In the genomic region with DNA sequence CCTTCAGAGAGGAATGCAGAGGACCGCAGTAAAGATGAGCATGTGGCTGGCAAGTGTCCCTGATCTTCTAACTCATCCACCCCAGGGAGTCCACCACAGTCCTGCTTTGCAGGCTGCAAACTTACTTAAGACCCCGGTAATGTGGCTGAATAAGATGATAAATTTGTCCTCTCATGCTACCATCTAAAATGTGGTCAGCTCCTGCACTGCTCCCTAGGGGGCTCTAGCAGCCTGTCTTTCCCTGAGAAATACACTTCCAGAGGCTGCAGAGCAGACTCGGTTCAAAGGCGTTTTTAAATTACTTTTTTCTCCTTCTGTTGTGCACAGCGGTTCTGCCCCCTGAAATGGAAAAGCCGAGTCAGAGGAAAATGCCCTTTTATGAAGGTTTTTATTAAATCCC, we compare ENCODE assay signal across 8 mouse cellular contexts. TPM values are rescaled to one million over a fixed set of nuclear protein-coding genes. Genes with fewer than 3 reads are reported as not detected.
A peak's percentile ranks its signal among the peaks of the same experiment; 100 is the strongest.
DNase-seq lines count a peak whose midpoint lies in the region; ATAC-seq lines count a peak whose summit lies in the region.

No protein-coding gene starts in this region.

- no peaks in the 10 kb centered on the region for H3K4me1 ChIP-seq in lung, embryonic 16.5 days (replicated peaks; ENCODE audit: control insufficient read depth, insufficient read depth, low read length)

- ATAC-seq in lung, embryonic 16.5 days (ENCODE audit: low read depth), result peak; percentile 58

- intact Hi-C loops in heart, postnatal 10 days (cut with DNase I), result loop anchor here (10.0 kb wide), 2 partner anchors 404 to 484 kb away; no protein-coding TSS in a partner anchor
- intact Hi-C loops in heart, postnatal 36 days (cut with DNase I), result loop anchor here (5.0 to 10.0 kb wide), 2 partner anchors 484 to 861 kb away; no protein-coding TSS in a partner anchor

- H3K36me3 ChIP-seq in lung, embryonic 16.5 days (ENCODE audit: control insufficient read depth, insufficient read depth, low read length), result no peaks in the 10 kb centered on the region

- no peak overlapping the region for H3K4me3 ChIP-seq in lung, embryonic 16.5 days (ENCODE audit: low read length)

- peak; percentile 25 to 28 for DNase-seq in heart, postnatal 10 days
- DNase-seq in heart, postnatal 36 days, result no peak
- DNase-seq in 416B (ENCODE audit: low read depth) (peak; percentile 16), ZHBTc4 (ENCODE audit: low read depth, low spot score) (peak; percentile 18)
- no peak for DNase-seq in spleen, postnatal 36 days (ENCODE audit: low spot score in 2 of 2)
- DNase-seq in natural killer cell, adult 2 months (ENCODE audit: low spot score in 2 of 2), result no peak
- no peak for DNase-seq in ovary, postnatal 36 days (ENCODE audit: low spot score)

- H3K9ac ChIP-seq in lung, embryonic 16.5 days (ENCODE audit: low read length), result no peak overlapping the region

- peak overlapping the region; percentile 4; the same call in 1 of the 2 replicates for H3K27ac ChIP-seq in lung, embryonic 16.5 days (ENCODE audit: low read length)

- H3K4me2 ChIP-seq in lung, embryonic 16.5 days (ENCODE audit: low read depth, low read length), result no peak overlapping the region

- H3K9me3 ChIP-seq in lung, embryonic 16.5 days (ENCODE audit: control insufficient read depth, low read length), result no peaks in the 10 kb centered on the region

- 12% methylated on average over 6 of the region's 6 CpGs for WGBS in lung, embryonic 16.5 days

- H3K27me3 ChIP-seq in lung, embryonic 16.5 days (ENCODE audit: control insufficient read depth, insufficient read depth, low read depth, low read length), result no peaks in the 10 kb centered on the region

RNA-seq across cellular contexts. Expression of a gene that starts 4.0 kb away (rescaled TPM):
- total RNA-seq in heart, postnatal 10 days (2021), result not detected
- not detected for total RNA-seq in heart, postnatal 36 days (2021)
- 2.2 and 4.5 TPM in 2 replicates for polyA plus RNA-seq in lung, embryonic 16.5 days (2015; fragmentation: Nextera tagmentation; extraction: Ambion mirVana)

RNA-seq across cellular contexts. Expression of a gene that starts 19.1 kb away (rescaled TPM):
- total RNA-seq in heart, postnatal 10 days (2021), result 1 to 10 TPM; 7.7 to 9.8 TPM
- total RNA-seq in heart, postnatal 36 days (2021), result 10 to 100 TPM; 12.8 to 13.9 TPM
- 33.4 and 38.9 TPM in 2 replicates for polyA plus RNA-seq in lung, embryonic 16.5 days (2015; fragmentation: Nextera tagmentation; extraction: Ambion mirVana)

RNA-seq across cellular contexts. Expression of a gene that starts 19.2 kb away (rescaled TPM):
- 10 to 100 TPM; 14.1 to 15.4 TPM for total RNA-seq in heart, postnatal 10 days (2021)
- total RNA-seq in heart, postnatal 36 days (2021), result 10 to 100 TPM; 13.4 to 15.6 TPM
- polyA plus RNA-seq in lung, embryonic 16.5 days (2015; fragmentation: Nextera tagmentation; extraction: Ambion mirVana), result 21.5 and 22.6 TPM in 2 replicates

Comparison
In these comparisons a context has a peak if more than half of its experiments do, and no peak if none do; other contexts are left out.
1. DNase-seq: peak in heart, postnatal 10 days (2 of 2), 416B (single experiment) and ZHBTc4 (single experiment); none in heart, postnatal 36 days (0 of 2), spleen, postnatal 36 days (0 of 2), natural killer cell, adult 2 months (0 of 2) and ovary, postnatal 36 days (single experiment).